Mouse (Mus musculus) liver, embryonic 16.5 days (tissue): Measurements from ENCODE around the gene Gm9945. TPM values are rescaled to one million over a fixed set of nuclear protein-coding genes. Genes with fewer than 3 reads are reported as not detected.

ENCODE experiments used
- ATAC-seq: fragments of 200-750 bp; cut with Nextera tagmentation; 2 replicates; pipeline ENCODE4 v1.8.0; 2017; ENCODE audit warnings: low read depth, mild to moderate bottlenecking, moderate number of reproducible peaks, moderate library complexity
- H3K27ac ChIP-seq: fragments of 300-500 bp; sonication (generic); 2 replicates; pipeline ENCODE4 v1.5.1; 2014; ENCODE audit warnings: mild to moderate bottlenecking, low read length
- H3K27me3 ChIP-seq: fragments of 300-500 bp; sonication (generic); 2 replicates; pipeline ENCODE4 v1.6.1; 2014; ENCODE audit warnings: low read depth, low read length, mixed read lengths; ENCODE audit not compliant: control insufficient read depth, insufficient read depth
- H3K36me3 ChIP-seq: fragments of 300-500 bp; sonication (generic); 2 replicates; pipeline ENCODE4 v1.6.1; 2014; ENCODE audit warnings: mild to moderate bottlenecking; ENCODE audit not compliant: control insufficient read depth, insufficient read depth
- H3K4me1 ChIP-seq: fragments of 300-500 bp; sonication (generic); 2 replicates; pipeline ENCODE4 v1.6.1; 2014; ENCODE audit warnings: low read depth, low read length, mixed read lengths; ENCODE audit not compliant: control insufficient read depth
- H3K4me2 ChIP-seq: fragments of 300-500 bp; sonication (generic); 2 replicates; pipeline ENCODE4 v1.6.1; 2014; ENCODE audit warnings: low read depth, low read length, mixed read lengths
- H3K4me3 ChIP-seq: fragments of 300-500 bp; sonication (generic); 2 replicates; pipeline ENCODE4 v1.5.1; 2014; ENCODE audit warnings: low read depth, mild to moderate bottlenecking, low read length
- H3K9ac ChIP-seq: fragments of 300-500 bp; sonication (generic); 2 replicates; pipeline ENCODE4 v1.6.1; 2014; ENCODE audit warnings: low read depth, low read length
- H3K9me3 ChIP-seq: fragments of 300-500 bp; sonication (generic); replicated peaks from 2 replicates; pipeline ENCODE4 v1.6.1; 2016; ENCODE audit warnings: low read length; ENCODE audit not compliant: control insufficient read depth
- WGBS: fragments of 180-500 bp; shearing (Covaris S2); extraction: QIAGEN DNeasy Blood & Tissue Kit; methylation state at CpG from one replicate; pipeline ENCODE4 v1.1.7; 2014; ENCODE audit not compliant: insufficient replicate concordance; 5-methylcytosine and 5-hydroxymethylcytosine counted together
- polyA plus RNA-seq: library from polyadenylated mRNA; unstranded; fragments of >200 nt; fragmentation: Nextera tagmentation; extraction: Ambion mirVana; gene quantifications from 2 replicates; pipeline ENCODE4 v1.2.1, GENCODE M21; 2015

The Gm9945 gene
- polyA plus RNA-seq, 1 experiment from 2014 or later, result 0.64 TPM

- H3K4me1 ChIP-seq, result peaks cover 50% of the 10 kb centered on the region
- H3K36me3 ChIP-seq, result no peaks in the 10 kb centered on the region
- no peak for ATAC-seq
- 78% methylated on average over 14 of the region's 14 CpGs for WGBS
- H3K27me3 ChIP-seq, result no peaks in the 10 kb centered on the region
- H3K27ac ChIP-seq, result no peak overlapping the region
- no peak overlapping the region for H3K9ac ChIP-seq
- H3K4me3 ChIP-seq, result no peak overlapping the region
- no peak overlapping the region for H3K4me2 ChIP-seq
- no peaks in the 10 kb centered on the region for H3K9me3 ChIP-seq
Measured at GRCm38 (mm10) chr11:53523545-53524405, 43.8 kb downstream of the Gm9945 start.

DNA sequence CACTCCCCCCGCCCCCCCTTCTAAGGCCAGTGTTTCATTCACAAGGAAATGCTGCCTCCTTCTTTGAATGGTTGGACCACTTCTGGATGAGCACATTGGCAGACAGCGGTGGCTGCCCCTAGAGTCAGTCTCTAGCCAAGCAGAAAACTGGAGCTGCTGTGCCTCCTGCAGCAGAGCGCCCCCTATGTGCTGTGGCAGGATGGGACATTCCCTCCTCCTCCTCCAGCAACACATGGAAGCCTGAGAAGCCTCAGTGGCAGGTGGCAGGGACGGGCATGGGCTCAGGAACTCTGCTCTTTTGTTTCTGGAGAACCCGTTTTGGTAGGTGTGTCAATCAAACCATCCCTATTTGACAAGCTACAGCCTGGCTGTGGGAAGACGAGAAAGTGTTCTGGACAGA lies 44.9 kb downstream of the Gm9945 start:
- 59% methylated on average over 6 of the region's 6 CpGs for WGBS
- ATAC-seq, result no peak
- Histone ChIP-seq H3K36me3 (no peaks in the 10 kb centered on the region), H3K4me3 (no peak overlapping the region), H3K4me1 (peaks cover 42% of the 10 kb centered on the region), H3K9ac (no peak overlapping the region), H3K27ac (no peak overlapping the region), H3K27me3 (no peaks in the 10 kb centered on the region), H3K9me3 (no peaks in the 10 kb centered on the region), H3K4me2 (no peak overlapping the region)

DNA sequence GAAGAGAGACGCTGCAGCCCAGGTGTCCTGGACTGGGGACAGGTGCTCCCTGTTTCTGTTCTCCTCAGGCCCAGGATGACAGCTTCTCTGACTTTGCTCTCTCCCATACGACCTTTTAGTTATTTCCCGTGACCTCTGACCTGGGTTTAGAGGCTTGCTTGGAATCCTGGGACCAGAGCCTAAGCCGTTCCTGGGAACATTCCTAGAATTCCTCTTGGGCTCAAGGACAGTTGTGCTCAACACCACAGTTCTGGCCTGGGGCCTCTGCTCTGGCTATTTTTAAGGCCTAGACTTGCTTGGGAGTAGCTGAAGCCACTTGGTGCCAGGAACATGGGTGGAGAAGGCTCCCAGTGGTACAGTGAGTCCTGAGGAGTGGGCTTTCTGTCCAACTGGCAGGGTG lies 45.5 kb downstream of the Gm9945 start:
- no peak for ATAC-seq
- H3K4me3 ChIP-seq, result no peak overlapping the region
- H3K27me3 ChIP-seq, result no peaks in the 10 kb centered on the region
- no peak overlapping the region for H3K27ac ChIP-seq
- H3K4me1 ChIP-seq, result peaks cover 39% of the 10 kb centered on the region
- 77% methylated on average over 4 of the region's 4 CpGs for WGBS
- no peaks in the 10 kb centered on the region for H3K9me3 ChIP-seq
- H3K36me3 ChIP-seq, result no peaks in the 10 kb centered on the region
- no peak overlapping the region for H3K9ac ChIP-seq
- H3K4me2 ChIP-seq, result no peak overlapping the region

DNA sequence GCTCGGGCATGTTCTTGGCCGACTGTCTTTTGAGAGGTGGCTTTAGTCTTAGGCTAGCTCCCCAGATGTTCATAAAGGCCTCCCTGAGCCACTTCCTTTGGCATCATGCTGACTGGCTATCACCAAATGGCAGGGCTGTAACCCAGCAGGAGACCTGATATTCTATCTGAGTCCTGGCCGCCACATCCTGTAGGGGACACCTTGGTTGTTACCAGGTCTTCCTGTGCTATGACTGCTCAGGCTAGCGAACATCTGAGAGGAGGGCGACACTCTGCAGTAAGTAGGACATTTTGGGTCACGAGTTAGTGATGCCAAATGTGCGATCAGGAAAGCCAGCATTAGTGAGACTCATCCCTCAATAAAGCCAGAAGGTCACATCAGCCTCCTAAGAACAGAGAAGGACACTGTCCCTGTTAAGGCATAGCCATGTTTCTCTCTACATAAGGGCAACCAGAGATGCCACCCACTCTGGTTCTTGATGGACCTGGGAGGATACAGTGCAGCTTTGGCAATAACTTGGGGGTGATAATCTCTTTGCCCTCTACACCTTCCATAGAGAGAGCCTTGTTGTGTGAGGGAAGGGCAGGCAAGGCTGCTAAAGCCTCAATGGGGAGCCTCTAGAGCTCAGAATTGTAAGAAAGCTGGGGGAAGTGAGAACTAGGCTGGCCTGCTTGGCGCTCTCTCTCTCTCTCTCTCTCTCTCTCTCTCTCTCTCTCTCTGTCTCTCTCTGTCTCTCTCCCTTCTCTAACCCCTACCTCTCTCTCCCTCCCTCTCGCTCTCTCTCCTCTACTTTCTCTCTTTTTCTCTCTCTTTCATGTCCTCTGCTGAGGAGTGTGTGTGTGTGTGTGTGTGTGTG lies 48.7 kb downstream of the Gm9945 start:
- Histone ChIP-seq H3K4me2 (no peak overlapping the region), H3K27ac (no peak overlapping the region), H3K36me3 (peaks cover 2% of the 10 kb centered on the region), H3K4me1 (peaks cover 16% of the 10 kb centered on the region), H3K9ac (no peak overlapping the region), H3K27me3 (no peaks in the 10 kb centered on the region), H3K4me3 (no peak overlapping the region), H3K9me3 (no peaks in the 10 kb centered on the region)
- WGBS, result 49% methylated on average over 9 of the region's 9 CpGs
- ATAC-seq, result 0 out of 2 replicates have a peak, but pooled peaks have one; percentile 14

GRCm38 (mm10) chr11:53529253-53529557 lies 49.2 kb downstream of the Gm9945 start:
- WGBS, result 64% methylated on average over 6 of the region's 6 CpGs
- H3K9me3 ChIP-seq, result no peaks in the 10 kb centered on the region
- H3K4me3 ChIP-seq, result no peak overlapping the region
- H3K4me1 ChIP-seq, result peaks cover 16% of the 10 kb centered on the region
- H3K9ac ChIP-seq, result no peak overlapping the region
- H3K27me3 ChIP-seq, result no peaks in the 10 kb centered on the region
- H3K4me2 ChIP-seq, result no peak overlapping the region
- no peak for ATAC-seq
- peaks cover 5% of the 10 kb centered on the region for H3K36me3 ChIP-seq
- H3K27ac ChIP-seq, result no peak overlapping the region

DNA sequence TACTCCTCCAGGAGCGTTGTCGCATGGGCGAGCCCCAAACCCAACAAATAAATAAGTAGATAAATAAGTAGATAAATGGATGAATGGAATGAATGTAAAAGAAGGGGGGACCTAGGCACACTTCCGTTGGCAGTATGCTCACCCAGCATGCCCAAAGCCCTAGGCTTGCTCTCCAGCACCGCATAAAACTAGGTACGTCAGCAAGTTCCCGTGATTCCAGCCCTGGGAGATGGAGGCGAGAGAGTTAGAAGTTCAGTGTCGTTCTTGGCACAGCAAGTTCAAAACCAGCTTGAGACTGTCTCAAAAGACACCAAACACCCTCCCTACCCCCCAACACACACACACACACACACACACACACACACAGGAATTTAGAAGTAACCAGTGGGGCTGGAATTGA lies 50.0 kb downstream of the Gm9945 start:
- no peak overlapping the region for H3K4me3 ChIP-seq
- no peak overlapping the region for H3K4me2 ChIP-seq
- H3K9me3 ChIP-seq, result no peaks in the 10 kb centered on the region
- H3K4me1 ChIP-seq, result peaks cover 14% of the 10 kb centered on the region
- peaks cover 13% of the 10 kb centered on the region for H3K36me3 ChIP-seq
- 84% methylated on average over 9 of the region's 9 CpGs for WGBS
- H3K27me3 ChIP-seq, result no peaks in the 10 kb centered on the region
- ATAC-seq, result no peak
- H3K27ac ChIP-seq, result no peak overlapping the region
- H3K9ac ChIP-seq, result no peak overlapping the region

Other genes with a start within 250 kb of the Gm9945 start
- 32.4 and 33.7 TPM in 2 replicates for gene Hspa4, start 179.7 kb upstream of the Gm9945 start, polyA plus RNA-seq
- 6.0 and 7.3 TPM in 2 replicates for gene Zcchc10, start 155.5 kb upstream of the Gm9945 start, polyA plus RNA-seq
- gene Aff4, start 129.3 kb upstream of the Gm9945 start, polyA plus RNA-seq, result 8.3 and 8.6 TPM in 2 replicates
- gene Leap2, start 57.0 kb upstream of the Gm9945 start, polyA plus RNA-seq, result 71.4 and 78.2 TPM in 2 replicates
- gene Uqcrq, start 49.3 kb upstream of the Gm9945 start, polyA plus RNA-seq, result 513 and 549 TPM in 2 replicates
- gene Gdf9, start 49.1 kb upstream of the Gm9945 start, polyA plus RNA-seq, result 0.41 and 0.43 TPM in 2 replicates
- 0.18 and 0.22 TPM in 2 replicates for gene Gm10447, start 23.1 kb upstream of the Gm9945 start, polyA plus RNA-seq
- gene Shroom1, start 23.0 kb upstream of the Gm9945 start, polyA plus RNA-seq, result 3.1 and 4.1 TPM in 2 replicates
- not detected in 2 replicates for gene Gm9837, start 9.7 kb upstream of the Gm9945 start, polyA plus RNA-seq
- 13.5 and 15.9 TPM in 2 replicates for gene Sowaha, start 108 bp downstream of the Gm9945 start, polyA plus RNA-seq
- 16.5 and 18.9 TPM in 2 replicates for gene Sept8, start 39.1 kb downstream of the Gm9945 start, polyA plus RNA-seq
- gene Kif3a, start 87.2 kb downstream of the Gm9945 start, polyA plus RNA-seq, result 7.4 and 9.7 TPM in 2 replicates
- 0.20 and 0.27 TPM in 2 replicates for gene Il4, start 138.5 kb downstream of the Gm9945 start, polyA plus RNA-seq
- not detected in 2 replicates for gene Il13, start 154.5 kb downstream of the Gm9945 start, polyA plus RNA-seq
- 12.4 and 12.9 TPM in 2 replicates for gene Rad50, start 227.2 kb downstream of the Gm9945 start, polyA plus RNA-seq
- gene Il5, start 240.6 kb downstream of the Gm9945 start, polyA plus RNA-seq, result not detected in 2 replicates